Mouse (Mus musculus) neural tube, embryonic 12.5 days (tissue): ENCODE results near the gene Hddc3. TPM values are rescaled to one million over a fixed set of nuclear protein-coding genes. Genes with fewer than 3 reads are reported as not detected.
"Not testable (repeated sequence)": the region's sequence is repeated elsewhere in the genome, so short reads cannot be mapped to it uniquely, and the experiment has no call there.

Experiments
- ATAC-seq: fragments of 200-750 bp; cut with Nextera tagmentation; 2 replicates; pipeline ENCODE4 v1.8.0; 2017; ENCODE audit warnings: low read depth, mild to moderate bottlenecking, moderate TSS enrichment, moderate library complexity; ENCODE audit not compliant: low FRiP score
- H3K27ac ChIP-seq: fragments of 300-500 bp; sonication (generic); 2 replicates; pipeline ENCODE4 v1.5.1; 2016
- H3K27me3 ChIP-seq: fragments of 300-500 bp; sonication (generic); replicated peaks from 2 replicates; pipeline ENCODE4 v1.6.1; 2016; ENCODE audit warnings: mild to moderate bottlenecking
- H3K36me3 ChIP-seq: fragments of 300-500 bp; sonication (generic); 2 replicates; pipeline ENCODE4 v1.6.1; 2016; ENCODE audit warnings: mild to moderate bottlenecking
- H3K4me1 ChIP-seq: fragments of 300-500 bp; sonication (generic); 2 replicates; pipeline ENCODE4 v1.6.1; 2016
- H3K4me2 ChIP-seq: fragments of 300-500 bp; sonication (generic); replicated peaks from 2 replicates; pipeline ENCODE4 v1.6.1; 2016; ENCODE audit warnings: mild to moderate bottlenecking
- H3K4me3 ChIP-seq: fragments of 300-500 bp; sonication (generic); 2 replicates; pipeline ENCODE4 v1.5.1; 2016
- H3K9ac ChIP-seq: fragments of 300-500 bp; sonication (generic); 2 replicates; pipeline ENCODE4 v1.6.1; 2016; ENCODE audit warnings: mild to moderate bottlenecking
- H3K9me3 ChIP-seq: fragments of 300-500 bp; sonication (generic); 2 replicates; pipeline ENCODE4 v1.6.1; 2016; ENCODE audit warnings: mild to moderate bottlenecking
- WGBS: fragments of 180-500 bp; shearing (Covaris S2); methylation state at CpG from one replicate; pipeline ENCODE4 v1.1.7; 2016; 5-methylcytosine and 5-hydroxymethylcytosine counted together
- polyA plus RNA-seq: library from polyadenylated mRNA; unstranded; fragments of >200 nt; fragmentation: Nextera tagmentation; extraction: Ambion mirVana; gene quantifications from 2 replicates; pipeline ENCODE4 v1.2.1, GENCODE M21; 2016

The Hddc3 gene
- polyA plus RNA-seq, 1 experiment from 2014 or later = 20.6 TPM

- no peak for ATAC-seq
- Histone ChIP-seq H3K27ac (no peak overlapping the region), H3K4me3 (no peak overlapping the region), H3K9ac (no peak overlapping the region), H3K36me3 (peaks cover 65% of the 10 kb centered on the region), H3K27me3 (no peaks in the 10 kb centered on the region), H3K4me2 (no peak overlapping the region), H3K9me3 (no peaks in the 10 kb centered on the region), H3K4me1 (no peaks in the 10 kb centered on the region)
- 83% methylated on average over 1 of the region's 1 CpGs for WGBS
Observed at GRCm38 (mm10) chr7:80317439-80318115, 25.3 kb upstream of the Hddc3 start.

- ATAC-seq = no peak
- no peak overlapping the region for H3K27ac ChIP-seq
- no peak overlapping the region for H3K4me3 ChIP-seq
- peaks cover 11% of the 10 kb centered on the region for H3K4me1 ChIP-seq
- WGBS = 95% methylated on average over 4 of the region's 4 CpGs
- H3K4me2 ChIP-seq = no peak overlapping the region
- H3K9ac ChIP-seq = no peak overlapping the region
- peaks cover 54% of the 10 kb centered on the region for H3K36me3 ChIP-seq
- no peaks in the 10 kb centered on the region for H3K9me3 ChIP-seq
- H3K27me3 ChIP-seq = no peaks in the 10 kb centered on the region
Observed at GRCm38 (mm10) chr7:80318670-80319069, 24.2 kb upstream of the Hddc3 start.

- Histone ChIP-seq H3K4me1 (peaks cover 13% of the 10 kb centered on the region), H3K9me3 (no peaks in the 10 kb centered on the region), H3K4me2 (no peak overlapping the region), H3K27ac (no peak overlapping the region), H3K4me3 (no peak overlapping the region), H3K9ac (no peak overlapping the region), H3K27me3 (no peaks in the 10 kb centered on the region), H3K36me3 (peaks cover 42% of the 10 kb centered on the region)
- no peak for ATAC-seq
- WGBS = 83% methylated on average over 19 of the region's 19 CpGs
Observed at GRCm38 (mm10) chr7:80319846-80320496, 22.9 kb upstream of the Hddc3 start.

GRCm38 (mm10) chr7:80323336-80323735 is 19.6 kb upstream of the Hddc3 start:
- Histone ChIP-seq H3K36me3 (peaks cover 57% of the 10 kb centered on the region), H3K27me3 (no peaks in the 10 kb centered on the region), H3K4me2 (peak overlapping the region; percentile 80), H3K9ac (peak overlapping the region; percentile 57), H3K4me3 (peak overlapping the region; percentile 46), H3K27ac (no peak overlapping the region), H3K9me3 (no peaks in the 10 kb centered on the region), H3K4me1 (peaks cover 19% of the 10 kb centered on the region)
- no peak for ATAC-seq
- WGBS = 21% methylated on average over 8 of the region's 8 CpGs

GRCm38 (mm10) chr7:80324043-80324815 is 18.7 kb upstream of the Hddc3 start, which contains the start of gene Rccd1:
Gene Rccd1, minus strand, starts transcription at chr7:80324454.
- Histone ChIP-seq H3K9me3 (no peaks in the 10 kb centered on the region), H3K27me3 (no peaks in the 10 kb centered on the region), H3K4me1 (peaks cover 19% of the 10 kb centered on the region), H3K36me3 (peaks cover 59% of the 10 kb centered on the region), H3K4me3 (peak within 1 kb of the TSS; percentile 46), H3K9ac (peak within 1 kb of the TSS; percentile 57), H3K27ac (0 out of 2 replicates have a peak within 1 kb of the TSS, but pooled peaks have one; percentile 13), H3K4me2 (peak within 1 kb of the TSS; percentile 80)
- WGBS = 4% methylated on average over 38 of the region's 38 CpGs
- peak; percentile 98 for ATAC-seq

- not testable (repeated sequence) for ATAC-seq, H3K27me3 ChIP-seq, H3K9ac ChIP-seq, H3K27ac ChIP-seq, H3K9me3 ChIP-seq, H3K4me3 ChIP-seq
- 60% methylated on average over 5 of the region's 5 CpGs for WGBS
- Histone ChIP-seq H3K4me2 (peak overlapping the region; percentile 80), H3K4me1 (peaks cover 19% of the 10 kb centered on the region), H3K36me3 (peaks cover 59% of the 10 kb centered on the region)
Observed at GRCm38 (mm10) chr7:80324816-80325119, 18.1 kb upstream of the Hddc3 start.

- H3K9ac ChIP-seq = no peak overlapping the region
- no peak overlapping the region for H3K4me2 ChIP-seq
- H3K27me3 ChIP-seq = no peaks in the 10 kb centered on the region
- peaks cover 59% of the 10 kb centered on the region for H3K36me3 ChIP-seq
- peaks cover 19% of the 10 kb centered on the region for H3K4me1 ChIP-seq
- no peak overlapping the region for H3K27ac ChIP-seq
- no peaks in the 10 kb centered on the region for H3K9me3 ChIP-seq
- H3K4me3 ChIP-seq = no peak overlapping the region
- 95% methylated on average over 16 of the region's 16 CpGs for WGBS
- ATAC-seq = no peak
Observed at GRCm38 (mm10) chr7:80325292-80325868, 17.5 kb upstream of the Hddc3 start.

GRCm38 (mm10) chr7:80326076-80326475 is 16.8 kb upstream of the Hddc3 start:
- no peaks in the 10 kb centered on the region for H3K27me3 ChIP-seq
- peaks cover 62% of the 10 kb centered on the region for H3K36me3 ChIP-seq
- no peak overlapping the region for H3K27ac ChIP-seq
- peaks cover 19% of the 10 kb centered on the region for H3K4me1 ChIP-seq
- ATAC-seq = no peak
- no peaks in the 10 kb centered on the region for H3K9me3 ChIP-seq
- no peak overlapping the region for H3K4me3 ChIP-seq
- H3K9ac ChIP-seq = no peak overlapping the region
- H3K4me2 ChIP-seq = no peak overlapping the region
- WGBS = 96% methylated on average over 19 of the region's 19 CpGs

- Histone ChIP-seq H3K9ac (no peak overlapping the region), H3K27me3 (no peaks in the 10 kb centered on the region), H3K4me2 (no peak overlapping the region), H3K4me3 (no peak overlapping the region), H3K36me3 (peaks cover 100% of the 10 kb centered on the region), H3K9me3 (no peaks in the 10 kb centered on the region), H3K27ac (no peak overlapping the region), H3K4me1 (0 out of 2 replicates have a peak, but pooled peaks cover 3% of the 10 kb centered on the region)
- 93% methylated on average over 8 of the region's 8 CpGs for WGBS
- no peak for ATAC-seq
Observed at GRCm38 (mm10) chr7:80330278-80330677, 12.6 kb upstream of the Hddc3 start.

GRCm38 (mm10) chr7:80331433-80331832 is 11.5 kb upstream of the Hddc3 start:
- no peak for ATAC-seq
- no peak overlapping the region for H3K4me3 ChIP-seq
- WGBS = 88% methylated on average over 19 of the region's 19 CpGs
- H3K27ac ChIP-seq = no peak overlapping the region
- no peaks in the 10 kb centered on the region for H3K27me3 ChIP-seq
- H3K36me3 ChIP-seq = peaks cover 99% of the 10 kb centered on the region
- H3K9me3 ChIP-seq = no peaks in the 10 kb centered on the region
- H3K4me1 ChIP-seq = no peaks in the 10 kb centered on the region
- H3K9ac ChIP-seq = no peak overlapping the region
- H3K4me2 ChIP-seq = no peak overlapping the region

- no peak overlapping the region for H3K9ac ChIP-seq
- H3K4me1 ChIP-seq = peaks cover 17% of the 10 kb centered on the region
- no peak overlapping the region for H3K4me2 ChIP-seq
- WGBS = 95% methylated on average over 4 of the region's 4 CpGs
- peaks cover 77% of the 10 kb centered on the region for H3K36me3 ChIP-seq
- no peak overlapping the region for H3K27ac ChIP-seq
- H3K9me3 ChIP-seq = no peaks in the 10 kb centered on the region
- ATAC-seq = no peak
- H3K4me3 ChIP-seq = no peak overlapping the region
- H3K27me3 ChIP-seq = no peaks in the 10 kb centered on the region
Observed at GRCm38 (mm10) chr7:80334848-80335247, 8.1 kb upstream of the Hddc3 start.

- H3K9me3 ChIP-seq = no peaks in the 10 kb centered on the region
- no peaks in the 10 kb centered on the region for H3K27me3 ChIP-seq
- no peak for ATAC-seq
- WGBS = 91% methylated on average over 3 of the region's 3 CpGs
- no peak overlapping the region for H3K27ac ChIP-seq
- H3K4me1 ChIP-seq = peaks cover 31% of the 10 kb centered on the region
- H3K4me3 ChIP-seq = no peak overlapping the region
- H3K4me2 ChIP-seq = no peak overlapping the region
- peaks cover 56% of the 10 kb centered on the region for H3K36me3 ChIP-seq
- H3K9ac ChIP-seq = no peak overlapping the region
Observed at GRCm38 (mm10) chr7:80336932-80337331, 6.0 kb upstream of the Hddc3 start.
